ENCODE assay signal across 9 mouse cellular contexts in genomic region chrX:147608660-147609059, GRCm38 (mm10). TPM values are rescaled to one million over a fixed set of nuclear protein-coding genes. Genes with fewer than 3 reads are reported as not detected.
DNase-seq lines count a peak whose midpoint lies in the region; ATAC-seq and TF ChIP-seq lines count a peak whose summit lies in the region.
"Had no signal": no experiment of that assay in that cellular context is flagged by ENCODE, and none has a peak within 500 bp of the region (broad histone marks: within the 10 kb centered on the region; RNA-seq: fewer than 3 reads in every experiment).

No protein-coding gene starts in this region.

- H3K9ac ChIP-seq in MEL (ENCODE audit: control insufficient read depth, low read depth, low read length, poor library complexity, severe bottlenecking) = no peak overlapping the region
- H3K9ac ChIP-seq: embryonic facial prominence, embryonic 13.5 days had no signal

- no peak for TF ChIP-seq EP300 in MEL (IDR thresholded peaks at IDR 0.05; ENCODE audit: low read depth in 1 of 2, low read length in 2 of 2)

- H3K79me2 ChIP-seq in MEL (ENCODE audit: control insufficient read depth, insufficient read depth, low read length, poor library complexity) = no peaks in the 10 kb centered on the region

- peak; percentile 88 for ATAC-seq in frontal cortex, adult (ENCODE audit: low TSS enrichment)

- H3K4me1 ChIP-seq in MEL (ENCODE audit: control insufficient read depth in 1 of 2, insufficient read depth in 2 of 2, low read length in 2 of 2) = no peaks in the 10 kb centered on the region
- no peaks in the 10 kb centered on the region for H3K4me1 ChIP-seq in lung, adult 2 months (ENCODE audit: control insufficient read depth, insufficient read depth, low read length)
- H3K4me1 ChIP-seq: embryonic facial prominence, embryonic 13.5 days had no signal

- H3K9me3 ChIP-seq in MEL (replicated peaks; ENCODE audit: insufficient read depth, low read length) = no peaks in the 10 kb centered on the region
- H3K9me3 ChIP-seq: embryonic facial prominence, embryonic 13.5 days had no signal

- peak; percentile 30 to 69 (median 61) for TF ChIP-seq CTCF in MEL (IDR thresholded peaks at IDR 0.05 in 2 of 3, conservative IDR thresholded peaks at IDR 0.05 in 1 of 3; ENCODE audit: control insufficient read depth in 1 of 3, insufficient read depth in 1 of 3, low read depth in 2 of 3, low read length in 3 of 3, poor library complexity in 1 of 3, severe bottlenecking in 1 of 3)
- TF ChIP-seq CTCF in lung, adult 2 months (IDR thresholded peaks at IDR 0.05; ENCODE audit: insufficient read depth, low read length) = no peak

- 13% methylated on average over 3 of the region's 3 CpGs for WGBS in lung, adult 2 months

- H3K4me3 ChIP-seq in MEL (ENCODE audit: control insufficient read depth in 1 of 2, insufficient read depth in 1 of 2, low read depth in 2 of 2, low read length in 2 of 2) = no peak overlapping the region
- no peak overlapping the region for H3K4me3 ChIP-seq in lung, adult 2 months (replicated peaks; ENCODE audit: extremely low read depth, low read depth, low read length)
- H3K4me3 ChIP-seq: embryonic facial prominence, embryonic 13.5 days had no signal

- no peak for TF ChIP-seq POLR2A in MEL (IDR thresholded peaks at IDR 0.05; ENCODE audit: control insufficient read depth in 1 of 2, insufficient read depth in 1 of 2, low read depth in 1 of 2, low read length in 2 of 2, poor library complexity in 1 of 2)
- no peak for TF ChIP-seq POLR2A in lung, adult 2 months (IDR thresholded peaks at IDR 0.05; ENCODE audit: borderline replicate concordance, extremely low read depth, low read depth, low read length)

- H3K27ac ChIP-seq in MEL (ENCODE audit: control insufficient read depth, low read depth, low read length) = no peak overlapping the region
- H3K27ac ChIP-seq: embryonic facial prominence, embryonic 13.5 days had no signal

- TF ChIP-seq RAD21 in MEL (IDR thresholded peaks at IDR 0.05; ENCODE audit: low read depth, low read length) = peak; percentile 76

- DNase-seq in 3T3-L1 (ENCODE audit: low read depth, low spot score) = peak; percentile 73
- peak; percentile 51 for DNase-seq in MEL (ENCODE audit: low read depth, low spot score)
- DNase-seq in cerebellum, adult 9-10 months = peak; percentile 61
- peak; percentile 40 for DNase-seq in kidney, postnatal 10 days
- DNase-seq in lung, adult 2 months = peak; percentile 5
- peak; percentile 24 for DNase-seq in retina, postnatal 7 days (ENCODE audit: low read depth, low spot score)
- no peak for DNase-seq in T-cell, adult 2 months (ENCODE audit: low spot score)

- H3K36me3 ChIP-seq in MEL (ENCODE audit: control insufficient read depth in 1 of 2, insufficient read depth in 2 of 2, low read length in 2 of 2) = no peaks in the 10 kb centered on the region
- H3K36me3 ChIP-seq: embryonic facial prominence, embryonic 13.5 days had no signal

- no peaks in the 10 kb centered on the region for H3K27me3 ChIP-seq in MEL (ENCODE audit: control insufficient read depth in 1 of 2, insufficient read depth in 2 of 2, low read length in 2 of 2)
- H3K27me3 ChIP-seq: embryonic facial prominence, embryonic 13.5 days had no signal

TF ChIP-seq in MEL, 35 proteins besides CTCF, POLR2A, EP300 and RAD21:
- TF ChIP-seq ZC3H11A (IDR thresholded peaks at IDR 0.05; ENCODE audit: low read depth, low read length) = peak; percentile 55
- no peak for TF ChIP-seq TCF12 (IDR thresholded peaks at IDR 0.05; ENCODE audit: low read depth, low read length)
- peak; percentile 72 for TF ChIP-seq SMC3 (IDR thresholded peaks at IDR 0.05; ENCODE audit: low read depth, low read length)
- no peak for TF ChIP-seq NRF1 (IDR thresholded peaks at IDR 0.05; ENCODE audit: insufficient read depth, low read depth, low read length, poor library complexity, severe bottlenecking)
TF ChIP-seq in MEL: peak in this region for 2.

RNA-seq across cellular contexts. Expression of gene Lrch2, which starts 54.8 kb away (rescaled TPM):
- total RNA-seq in MEL (2012; rRNA removed) = not detected in 2 replicates
- not detected for polyA plus RNA-seq in MEL (2012; ENCODE audit: insufficient read depth in 1 of 2, insufficient read length in 2 of 2, low read depth in 1 of 2, low replicate concordance in 2 of 2, missing spikeins in 1 of 2)
- 0.28 and 0.37 TPM in 2 replicates for polyA plus RNA-seq in lung, adult 2 months (2012; rRNA removed)
